Mouse (Mus musculus) C2C12 (cell line): ENCODE measurements around the gene Ubr1. TPM values are rescaled to one million over a fixed set of nuclear protein-coding genes. Genes with fewer than 3 reads are reported as not detected.

Source experiments
- H3K27me3 ChIP-seq: one replicate; pipeline ENCODE4 v1.6.1; 2011; ENCODE audit not compliant: control insufficient read depth, insufficient read depth, insufficient read length
- H3K36me3 ChIP-seq: one replicate; pipeline ENCODE4 v1.6.1; 2011; ENCODE audit not compliant: control insufficient read depth, insufficient read depth
- H3K4me3 ChIP-seq: one replicate; pipeline ENCODE4 v1.5.1; 2011; ENCODE audit warnings: mild to moderate bottlenecking, control low read depth; ENCODE audit not compliant: poor library complexity, insufficient read depth, severe bottlenecking
- H3K79me2 ChIP-seq: one replicate; pipeline ENCODE4 v1.6.1; 2011; ENCODE audit not compliant: control insufficient read depth, insufficient read depth
- H3K79me3 ChIP-seq: one replicate; pipeline ENCODE4 v1.6.1; 2011; ENCODE audit warnings: low read depth, control low read depth
- H3ac ChIP-seq: one replicate; pipeline ENCODE3; 2011; ENCODE audit warnings: low read depth; ENCODE audit not compliant: control insufficient read depth, insufficient read length
- CEBPB ChIP-seq: IDR thresholded peaks from one replicate; pipeline ENCODE4 v1.6.1; 2011; ENCODE audit warnings: low read depth, mild to moderate bottlenecking, control low read depth, moderate library complexity
- CTCF ChIP-seq: IDR thresholded peaks from one replicate; pipeline ENCODE4 v1.5.1; 2011; ENCODE audit not compliant: control insufficient read depth, insufficient read depth, insufficient read length
- FOSL1 ChIP-seq: IDR thresholded peaks from one replicate; pipeline ENCODE4 v1.8.0; 2011; ENCODE audit warnings: mild to moderate bottlenecking, low read length; ENCODE audit not compliant: poor library complexity, insufficient read depth, severe bottlenecking
- MAX ChIP-seq: IDR thresholded peaks from one replicate; pipeline ENCODE4 v1.6.1; 2011; ENCODE audit warnings: mild to moderate bottlenecking, control low read depth
- MYOD1 ChIP-seq: IDR thresholded peaks from one replicate; pipeline ENCODE4 v1.6.1; 2011; ENCODE audit warnings: low read depth; ENCODE audit not compliant: control insufficient read depth, insufficient read length
- MYOG ChIP-seq: IDR thresholded peaks from one replicate; pipeline ENCODE4 v1.6.1; 2011; ENCODE audit not compliant: control insufficient read depth, insufficient read length; ENCODE audit errors: extremely low read depth
- USF1 ChIP-seq: IDR thresholded peaks from one replicate; pipeline ENCODE4 v1.6.1; 2011; ENCODE audit warnings: low read depth, mild to moderate bottlenecking, control low read depth, moderate library complexity
- polyA plus RNA-seq: library from polyadenylated mRNA; unstranded; fragments of >200 nt; fragmentation: generic; extraction: Trizol; gene quantifications from one replicate; pipeline ENCODE4 v1.2.1, GENCODE M21; 2012; ENCODE audit warnings: missing spikeins

The Ubr1 gene
- polyA plus RNA-seq, 1 experiment: 5.6 TPM

DNA sequence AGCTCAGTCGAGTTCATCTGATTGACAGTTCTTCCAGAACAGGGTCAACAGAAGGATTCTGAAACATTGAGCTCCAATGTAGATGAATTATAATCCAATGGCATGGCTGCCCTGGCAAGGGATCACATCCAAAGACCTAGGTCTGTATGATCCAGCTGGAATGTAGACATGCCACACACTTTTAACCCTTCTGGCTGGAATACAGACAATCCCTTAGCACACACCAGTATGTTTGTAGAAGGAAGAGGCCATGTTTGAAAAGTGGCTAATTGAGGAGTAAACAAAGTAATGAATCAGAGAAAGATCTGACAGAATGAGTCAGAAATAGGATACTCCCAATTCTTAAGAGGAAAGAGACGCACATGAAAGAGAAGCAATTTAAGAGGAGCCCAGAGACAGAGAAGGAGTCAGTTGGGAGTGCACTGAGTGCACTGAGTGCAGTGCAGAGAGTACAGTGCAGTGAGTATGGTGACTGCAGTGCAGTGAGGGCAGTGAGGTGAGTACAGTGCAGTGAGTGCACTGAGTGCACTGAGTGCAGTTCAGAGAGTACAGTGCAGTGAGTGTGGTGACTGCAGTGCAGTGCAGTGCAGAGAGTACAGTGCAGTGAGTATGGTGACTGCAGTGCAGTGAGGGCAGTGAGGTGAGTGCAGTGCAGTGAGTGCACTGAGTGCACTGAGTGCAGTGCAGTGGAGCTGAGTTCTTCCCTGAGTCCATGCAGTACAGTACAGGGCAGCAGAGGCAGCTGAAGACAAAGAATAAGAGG is 18.2 kb downstream of the Ubr1 start:
- Histone ChIP-seq H3K27me3 (no peaks in the 10 kb centered on the region), H3K4me3 (no peak overlapping the region), H3K36me3 (peaks cover 38% of the 10 kb centered on the region), H3K79me2 (peaks cover 7% of the 10 kb centered on the region), H3ac (no peak overlapping the region), H3K79me3 (peaks cover 5% of the 10 kb centered on the region)
- TF ChIP-seq USF1: no peak
- no peak for TF ChIP-seq MYOD1
- TF ChIP-seq CEBPB: no peak
- no peak for TF ChIP-seq FOSL1
- no peak for TF ChIP-seq CTCF
- TF ChIP-seq MYOG: no peak
- TF ChIP-seq MAX: no peak

DNA sequence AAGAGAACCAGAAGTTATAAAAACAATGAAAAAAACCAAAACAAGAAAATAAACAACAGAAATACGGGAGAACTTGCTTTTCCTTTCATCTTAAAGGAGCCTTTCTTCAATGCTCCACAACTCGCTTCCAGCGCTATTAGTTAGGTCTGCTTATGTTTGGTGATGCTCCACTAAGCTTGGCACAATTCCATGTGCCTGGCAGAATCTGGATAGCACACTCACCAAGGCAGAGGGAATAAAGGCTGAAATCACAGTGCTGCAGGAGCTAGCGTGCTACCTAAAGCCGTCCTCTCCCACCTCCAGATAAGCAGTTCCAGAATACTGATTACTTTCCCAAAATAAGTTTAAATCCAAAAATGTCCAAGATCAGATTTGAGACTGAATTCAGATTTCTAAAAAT is 19.3 kb downstream of the Ubr1 start:
- Histone ChIP-seq H3K36me3 (peaks cover 50% of the 10 kb centered on the region), H3K4me3 (no peak overlapping the region), H3ac (no peak overlapping the region), H3K27me3 (no peaks in the 10 kb centered on the region), H3K79me3 (no peaks in the 10 kb centered on the region), H3K79me2 (no peaks in the 10 kb centered on the region)
- no peak for TF ChIP-seq MYOG

DNA sequence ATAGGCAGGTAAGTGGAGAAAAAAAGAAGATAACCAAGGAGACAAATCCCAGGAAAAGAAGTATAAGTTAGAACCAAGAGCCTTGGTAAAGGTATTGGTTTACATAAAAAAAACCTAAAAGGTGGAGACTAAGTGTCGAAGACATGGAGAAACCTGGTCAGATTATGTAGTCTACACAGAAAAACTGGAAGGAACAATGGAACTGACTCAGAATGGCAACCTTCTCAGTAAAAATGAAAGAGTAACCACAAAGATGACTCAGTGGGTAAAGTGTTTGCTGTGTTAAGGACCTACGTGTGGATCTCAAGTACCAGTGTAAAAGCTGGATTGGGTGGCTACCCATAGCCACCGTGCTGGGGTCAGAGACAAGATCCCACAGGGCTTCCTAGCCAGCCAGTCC is 37.5 kb downstream of the Ubr1 start:
- no peaks in the 10 kb centered on the region for H3K79me3 ChIP-seq
- H3ac ChIP-seq: no peak overlapping the region
- H3K79me2 ChIP-seq: no peaks in the 10 kb centered on the region
- H3K4me3 ChIP-seq: no peak overlapping the region
- H3K27me3 ChIP-seq: no peaks in the 10 kb centered on the region
- TF ChIP-seq USF1 (no peak), MYOD1 (no peak), CTCF (no peak), CEBPB (no peak), FOSL1 (no peak), MAX (no peak), MYOG (no peak)
- peaks cover 47% of the 10 kb centered on the region for H3K36me3 ChIP-seq

DNA sequence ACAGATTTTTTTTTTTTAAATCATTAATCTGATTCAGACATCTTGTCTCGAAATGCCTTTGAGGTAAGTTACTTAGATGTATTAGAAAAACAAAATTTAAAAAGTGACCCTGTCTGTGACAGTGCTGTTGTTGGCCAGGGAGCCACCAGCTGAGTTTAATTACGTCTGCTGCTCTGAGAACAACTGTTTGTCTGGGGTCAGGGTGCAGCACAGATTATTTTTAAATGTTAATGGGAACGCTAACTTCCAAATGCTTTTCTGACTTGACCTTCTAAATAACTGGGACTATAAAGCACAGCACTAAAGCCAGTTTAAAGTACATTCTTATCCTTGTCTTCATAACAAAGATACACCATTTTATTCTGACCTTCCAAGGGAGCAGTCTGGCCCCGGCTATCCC is 61.0 kb downstream of the Ubr1 start:
- Histone ChIP-seq H3K79me3 (no peaks in the 10 kb centered on the region), H3K27me3 (no peaks in the 10 kb centered on the region), H3K79me2 (no peaks in the 10 kb centered on the region), H3K36me3 (peaks cover 38% of the 10 kb centered on the region), H3K4me3 (no peak overlapping the region), H3ac (no peak overlapping the region)
- TF ChIP-seq USF1: no peak
- TF ChIP-seq MYOG: no peak
- TF ChIP-seq FOSL1: no peak
- TF ChIP-seq MYOD1: no peak
- TF ChIP-seq MAX: no peak
- no peak for TF ChIP-seq CTCF
- TF ChIP-seq CEBPB: no peak

DNA sequence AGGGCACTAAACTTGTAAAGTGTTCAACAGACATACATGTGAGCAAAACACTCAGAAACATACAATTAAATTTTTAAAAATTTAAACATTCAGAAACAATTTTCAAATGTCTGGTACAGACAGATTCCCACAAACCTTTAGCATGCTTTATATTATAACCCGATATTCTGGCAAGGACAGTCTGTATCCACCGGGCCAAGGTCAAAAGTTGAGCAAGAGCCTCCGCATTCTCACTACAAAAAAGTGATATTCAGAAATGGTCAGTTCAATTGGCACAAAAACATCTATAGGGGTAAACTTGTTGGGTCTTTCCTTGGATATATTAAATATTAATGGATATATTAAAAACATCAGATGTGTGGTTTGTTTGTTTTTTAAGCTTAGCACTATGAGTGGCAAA is 74.2 kb downstream of the Ubr1 start:
- no peak overlapping the region for H3ac ChIP-seq
- no peak for TF ChIP-seq MAX
- TF ChIP-seq MYOG: no peak
- TF ChIP-seq USF1: no peak
- no peak for TF ChIP-seq MYOD1
- no peak for TF ChIP-seq CEBPB
- no peak for TF ChIP-seq CTCF
- TF ChIP-seq FOSL1: no peak
- H3K79me2 ChIP-seq: no peaks in the 10 kb centered on the region
- peaks cover 64% of the 10 kb centered on the region for H3K36me3 ChIP-seq
- H3K27me3 ChIP-seq: no peaks in the 10 kb centered on the region
- H3K4me3 ChIP-seq: no peak overlapping the region
- H3K79me3 ChIP-seq: no peaks in the 10 kb centered on the region

DNA sequence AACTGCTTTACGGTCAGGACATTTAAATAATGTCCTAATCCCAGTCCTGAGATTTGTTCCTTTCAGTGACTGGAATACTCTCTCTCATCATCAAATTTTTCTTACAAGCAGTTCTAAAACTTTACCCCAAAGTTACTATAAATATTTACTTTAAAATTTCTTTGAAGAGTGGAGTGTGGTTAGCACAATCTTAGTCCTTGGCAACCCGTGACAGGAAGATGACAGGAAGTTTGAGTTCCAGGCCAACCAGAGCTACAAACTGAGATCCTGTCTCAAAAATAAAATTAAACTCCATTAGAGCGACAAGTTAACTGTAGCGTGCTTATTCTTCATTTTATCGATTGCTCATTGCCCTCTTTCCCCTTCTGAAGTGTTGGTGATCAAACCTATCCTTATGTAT is 82.9 kb downstream of the Ubr1 start:
- H3K79me3 ChIP-seq: no peaks in the 10 kb centered on the region
- H3K79me2 ChIP-seq: no peaks in the 10 kb centered on the region
- H3ac ChIP-seq: no peak overlapping the region
- peaks cover 34% of the 10 kb centered on the region for H3K36me3 ChIP-seq
- no peak overlapping the region for H3K4me3 ChIP-seq
- no peaks in the 10 kb centered on the region for H3K27me3 ChIP-seq
- TF ChIP-seq FOSL1 (no peak), USF1 (no peak), MYOD1 (no peak), CEBPB (no peak), CTCF (no peak), MAX (no peak), MYOG (no peak)
